Comparison of ENCODE assay signal across 17 mouse cellular contexts in genomic region chr17:11981666-11982065, GRCm38 (mm10).
"Had no signal": no experiment of that assay in that cellular context is flagged by ENCODE, and none has a peak within 500 bp of the region (broad histone marks: within the 10 kb centered on the region; RNA-seq: fewer than 3 reads in every experiment).

No protein-coding gene starts in this region.

- H3K4me1 ChIP-seq: lung, embryonic 15.5 days; stomach, embryonic 15.5 days had no signal

- H3K4me2 ChIP-seq: lung, embryonic 15.5 days; midbrain, embryonic 11.5 days; midbrain, embryonic 13.5 days; midbrain, embryonic 15.5 days; neural tube, embryonic 12.5 days; stomach, embryonic 15.5 days had no signal

- H3K27me3 ChIP-seq: midbrain, embryonic 13.5 days; midbrain, embryonic 15.5 days; neural tube, embryonic 12.5 days; stomach, embryonic 15.5 days had no signal

- H3K9ac ChIP-seq: liver, postnatal 0 days; lung, embryonic 15.5 days; midbrain, embryonic 13.5 days; midbrain, embryonic 15.5 days; neural tube, embryonic 12.5 days; stomach, embryonic 15.5 days had no signal

- ATAC-seq: liver, postnatal 0 days; lung, postnatal 0 days; midbrain, embryonic 13.5 days; midbrain, embryonic 15.5 days had no signal

- DNase-seq: liver, postnatal 0 days; lung, adult 2 months; lung, postnatal 14 days; lung, postnatal 36 days; right cerebral cortex, postnatal 14 days; thymus, adult 2 months; thymus, postnatal 36 days had no signal

- H3K9me3 ChIP-seq: lung, embryonic 15.5 days; megakaryocyte, embryonic 14.5 days; midbrain, embryonic 13.5 days; midbrain, embryonic 15.5 days; neural tube, embryonic 12.5 days; stomach, embryonic 15.5 days had no signal

- H3K4me3 ChIP-seq: lung, embryonic 15.5 days; megakaryocyte, embryonic 14.5 days; midbrain, embryonic 13.5 days; midbrain, embryonic 15.5 days; neural tube, embryonic 12.5 days; stomach, embryonic 15.5 days had no signal

- H3K27ac ChIP-seq: lung, embryonic 15.5 days; macrophage; midbrain, embryonic 13.5 days; midbrain, embryonic 15.5 days; neural tube, embryonic 12.5 days; stomach, embryonic 15.5 days; stomach, postnatal 0 days had no signal

- H3K36me3 ChIP-seq: lung, embryonic 15.5 days; midbrain, embryonic 13.5 days; midbrain, embryonic 15.5 days; neural tube, embryonic 12.5 days; stomach, embryonic 15.5 days had no signal
